Mouse (Mus musculus): Measurements from ENCODE around the gene Megf6. TPM values are rescaled to one million over a fixed set of nuclear protein-coding genes. Genes with fewer than 3 reads are reported as not detected.

Gene Megf6
- total RNA-seq (2017) = not detected in 2 replicates

- no peak for ATAC-seq (ENCODE audit: extremely low read depth, insufficient number of reproducible peaks, low FRiP score, poor library complexity, severe bottlenecking)
Measured at GRCm38 (mm10) chr4:154170506-154171150, at the start of gene Megf6. TSS of gene Megf6 (plus strand) at chr4:154170730.

- no peak for ATAC-seq (ENCODE audit: extremely low read depth, insufficient number of reproducible peaks, low FRiP score, poor library complexity, severe bottlenecking)
Measured at GRCm38 (mm10) chr4:154121800-154122199, 48.7 kb upstream of the Megf6 start.

- no peak for ATAC-seq (ENCODE audit: extremely low read depth, insufficient number of reproducible peaks, low FRiP score, poor library complexity, severe bottlenecking)
Measured at GRCm38 (mm10) chr4:154122374-154122773, 48.2 kb upstream of the Megf6 start.

GRCm38 (mm10) chr4:154123553-154123952, 47.0 kb upstream of the Megf6 start:
- ATAC-seq (ENCODE audit: extremely low read depth, insufficient number of reproducible peaks, low FRiP score, poor library complexity, severe bottlenecking) = no peak

- no peak for ATAC-seq (ENCODE audit: extremely low read depth, insufficient number of reproducible peaks, low FRiP score, poor library complexity, severe bottlenecking)
Measured at GRCm38 (mm10) chr4:154125202-154125601, 45.3 kb upstream of the Megf6 start.

GRCm38 (mm10) chr4:154127273-154127672, 43.3 kb upstream of the Megf6 start:
- no peak for ATAC-seq (ENCODE audit: extremely low read depth, insufficient number of reproducible peaks, low FRiP score, poor library complexity, severe bottlenecking)

- no peak for ATAC-seq (ENCODE audit: extremely low read depth, insufficient number of reproducible peaks, low FRiP score, poor library complexity, severe bottlenecking)
Measured at GRCm38 (mm10) chr4:154129950-154130349, 40.6 kb upstream of the Megf6 start.

- ATAC-seq (ENCODE audit: extremely low read depth, insufficient number of reproducible peaks, low FRiP score, poor library complexity, severe bottlenecking) = no peak
Measured at GRCm38 (mm10) chr4:154131894-154132293, 38.6 kb upstream of the Megf6 start.

- no peak for ATAC-seq (ENCODE audit: extremely low read depth, insufficient number of reproducible peaks, low FRiP score, poor library complexity, severe bottlenecking)
Measured at GRCm38 (mm10) chr4:154134803-154135202, 35.7 kb upstream of the Megf6 start.

- ATAC-seq (ENCODE audit: extremely low read depth, insufficient number of reproducible peaks, low FRiP score, poor library complexity, severe bottlenecking) = no peak
Measured at GRCm38 (mm10) chr4:154137139-154137538, 33.4 kb upstream of the Megf6 start.

GRCm38 (mm10) chr4:154139671-154140181, 30.8 kb upstream of the Megf6 start:
- no peak for ATAC-seq (ENCODE audit: extremely low read depth, insufficient number of reproducible peaks, low FRiP score, poor library complexity, severe bottlenecking)

GRCm38 (mm10) chr4:154140182-154140212, 30.5 kb upstream of the Megf6 start, which contains the start of gene Trp73:
TSS of gene Trp73 (minus strand) at chr4:154140208.
- no peak for ATAC-seq (ENCODE audit: extremely low read depth, insufficient number of reproducible peaks, low FRiP score, poor library complexity, severe bottlenecking)

GRCm38 (mm10) chr4:154140213-154141008, 30.1 kb upstream of the Megf6 start:
- ATAC-seq (ENCODE audit: extremely low read depth, insufficient number of reproducible peaks, low FRiP score, poor library complexity, severe bottlenecking) = no peak

GRCm38 (mm10) chr4:154141009-154141867, 29.3 kb upstream of the Megf6 start:
- no peak for ATAC-seq (ENCODE audit: extremely low read depth, insufficient number of reproducible peaks, low FRiP score, poor library complexity, severe bottlenecking)

GRCm38 (mm10) chr4:154142211-154143040, 28.1 kb upstream of the Megf6 start, which contains the start of gene Wrap73:
TSS of gene Wrap73 (plus strand) at chr4:154142372.
- peak; percentile 96 for ATAC-seq (ENCODE audit: extremely low read depth, insufficient number of reproducible peaks, low FRiP score, poor library complexity, severe bottlenecking)

- ATAC-seq (ENCODE audit: extremely low read depth, insufficient number of reproducible peaks, low FRiP score, poor library complexity, severe bottlenecking) = no peak
Measured at GRCm38 (mm10) chr4:154144712-154145111, 25.8 kb upstream of the Megf6 start.

GRCm38 (mm10) chr4:154146342-154146741, 24.2 kb upstream of the Megf6 start:
- ATAC-seq (ENCODE audit: extremely low read depth, insufficient number of reproducible peaks, low FRiP score, poor library complexity, severe bottlenecking) = no peak

GRCm38 (mm10) chr4:154154104-154154503, 16.4 kb upstream of the Megf6 start:
- ATAC-seq (ENCODE audit: extremely low read depth, insufficient number of reproducible peaks, low FRiP score, poor library complexity, severe bottlenecking) = no peak

GRCm38 (mm10) chr4:154156050-154156449, 14.5 kb upstream of the Megf6 start:
- ATAC-seq (ENCODE audit: extremely low read depth, insufficient number of reproducible peaks, low FRiP score, poor library complexity, severe bottlenecking) = no peak

Data from neutrophil, adult 5-6 weeks (primary cell).